Mouse (Mus musculus): ENCODE measurements around the gene Tut7.
"Not testable (repeated sequence)": the region's sequence is repeated elsewhere in the genome, so short reads cannot be mapped to it uniquely, and the experiment has no call there.

Gene Tut7

DNA sequence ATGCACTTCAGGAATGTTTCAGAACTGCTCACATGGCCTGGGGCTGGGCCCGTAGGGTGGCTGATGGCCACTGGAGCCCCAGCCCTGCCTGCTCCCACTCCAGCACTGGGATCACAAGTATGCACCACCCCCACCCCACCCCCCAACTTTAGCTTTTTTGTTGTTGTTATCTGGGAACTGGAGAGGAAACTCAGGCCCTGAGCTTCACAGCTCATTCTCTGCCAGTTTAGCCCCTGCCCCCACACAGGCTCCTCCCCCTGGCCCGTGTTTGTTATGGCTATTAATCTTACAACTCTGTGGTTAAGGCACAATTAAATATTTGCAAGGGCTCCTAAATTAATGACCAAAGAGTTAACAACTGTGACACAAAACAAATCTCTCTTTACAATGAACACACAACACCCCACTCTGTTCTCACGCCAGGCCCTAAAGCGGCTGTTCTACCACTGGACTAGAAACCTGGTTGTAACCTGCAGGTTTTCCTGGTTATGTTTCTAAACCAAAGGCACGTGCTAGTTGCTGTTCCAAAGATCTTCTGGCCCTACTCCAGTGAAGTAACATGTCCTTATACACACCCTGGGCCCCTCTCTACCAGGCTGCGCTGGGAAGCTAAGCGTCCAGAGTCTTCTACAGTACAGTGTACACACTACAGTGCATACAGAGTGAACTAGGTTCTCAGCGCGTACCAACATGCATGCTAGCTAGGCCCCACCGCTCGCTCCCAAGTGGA, 56.0 kb downstream of the Tut7 start:
- no peak for DNase-seq (ENCODE audit: low spot score)

DNA sequence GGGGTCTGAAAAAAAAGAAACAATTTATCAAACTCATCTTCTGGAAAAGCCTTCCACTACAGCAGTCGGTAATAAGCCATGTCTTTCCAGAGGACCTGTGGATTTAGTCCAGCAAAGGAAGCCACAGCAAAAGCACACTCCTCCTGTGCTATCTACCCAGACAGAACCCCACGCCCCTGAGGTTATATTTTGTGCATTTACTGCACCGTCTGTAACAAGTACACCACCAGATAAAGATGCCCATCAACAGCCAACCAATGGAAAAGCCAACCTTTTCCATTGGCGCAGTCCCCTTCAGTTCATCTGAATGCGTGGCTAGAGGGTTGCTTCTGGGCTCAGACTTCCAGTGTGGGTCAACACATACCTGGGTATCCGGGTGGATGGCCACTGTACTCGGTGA, 60.2 kb downstream of the Tut7 start:
- no peak for DNase-seq (ENCODE audit: low spot score)

GRCm38 (mm10) chr13:59756906-59757305, 66.0 kb downstream of the Tut7 start:
- DNase-seq (ENCODE audit: low spot score): no peak

DNA sequence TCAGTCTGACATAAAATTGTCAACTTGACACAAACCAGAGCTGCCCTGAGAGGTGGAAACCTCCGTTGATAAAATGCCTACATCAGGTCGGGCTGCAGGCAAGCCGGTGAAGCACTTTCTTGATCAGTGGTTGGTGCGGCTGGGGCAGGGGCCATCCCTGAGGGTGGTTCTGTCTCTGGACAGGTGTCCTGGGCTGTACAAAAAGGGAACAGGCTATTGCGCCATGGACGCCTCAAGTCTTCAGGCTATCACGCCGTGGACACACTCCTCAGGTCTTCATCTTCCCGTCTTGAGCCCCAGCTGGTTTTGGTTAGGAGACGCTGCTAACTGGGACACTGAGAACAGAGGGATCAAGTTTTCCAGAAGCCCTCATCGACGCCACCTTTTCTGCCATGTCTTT, 72.6 kb downstream of the Tut7 start:
- DNase-seq (ENCODE audit: low spot score): no peak

DNA sequence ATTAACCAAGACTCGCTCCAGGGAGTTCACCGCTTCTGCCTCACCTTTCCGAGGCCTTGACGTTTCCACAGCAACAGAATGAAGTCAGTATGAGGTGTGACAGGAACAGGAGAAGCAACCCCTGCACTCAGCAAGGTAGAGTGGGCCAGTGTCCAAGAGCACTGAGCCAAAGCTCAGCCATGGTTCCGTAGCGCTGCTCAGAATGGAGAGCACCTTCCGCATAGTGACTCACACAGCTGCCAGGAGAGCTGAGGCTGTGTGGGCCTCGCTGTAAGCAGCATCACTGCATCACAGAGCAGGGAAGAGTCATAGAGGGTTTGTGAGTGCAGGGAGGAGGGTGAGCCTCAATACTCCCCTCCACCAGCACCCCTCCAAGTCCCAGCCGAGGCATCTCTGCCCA, 76.2 kb downstream of the Tut7 start, which contains the start of gene 1700014D04Rik:
Gene 1700014D04Rik (minus strand): TSS at position 42 of the 400 bp plus-strand sequence.
- DNase-seq (ENCODE audit: low spot score): no peak

DNA sequence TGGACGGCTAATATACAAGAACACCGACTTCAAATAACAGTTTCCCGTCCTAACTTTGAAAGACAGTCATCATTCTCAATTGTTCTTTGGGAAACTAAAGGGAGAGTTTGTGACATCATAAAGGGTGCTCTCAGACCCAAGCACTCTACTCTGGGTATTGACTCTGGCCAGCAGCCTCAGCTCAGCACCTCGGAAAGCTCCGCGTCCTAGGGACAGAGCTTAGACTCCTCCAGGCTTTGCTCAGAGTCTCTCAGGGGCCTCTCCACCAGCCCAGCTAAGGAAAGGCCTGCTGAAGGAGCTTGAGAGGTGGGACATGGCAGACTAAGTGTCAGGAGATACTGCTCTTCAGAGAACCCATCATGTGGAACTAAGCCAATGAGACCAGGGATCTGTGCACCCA, 76.8 kb downstream of the Tut7 start:
- no peak for DNase-seq (ENCODE audit: low spot score)

GRCm38 (mm10) chr13:59745462-59745861, 77.5 kb downstream of the Tut7 start:
- DNase-seq (ENCODE audit: low spot score): no peak

- DNase-seq (ENCODE audit: low spot score): no peak
Observed at GRCm38 (mm10) chr13:59741697-59742096, 81.2 kb downstream of the Tut7 start.

DNA sequence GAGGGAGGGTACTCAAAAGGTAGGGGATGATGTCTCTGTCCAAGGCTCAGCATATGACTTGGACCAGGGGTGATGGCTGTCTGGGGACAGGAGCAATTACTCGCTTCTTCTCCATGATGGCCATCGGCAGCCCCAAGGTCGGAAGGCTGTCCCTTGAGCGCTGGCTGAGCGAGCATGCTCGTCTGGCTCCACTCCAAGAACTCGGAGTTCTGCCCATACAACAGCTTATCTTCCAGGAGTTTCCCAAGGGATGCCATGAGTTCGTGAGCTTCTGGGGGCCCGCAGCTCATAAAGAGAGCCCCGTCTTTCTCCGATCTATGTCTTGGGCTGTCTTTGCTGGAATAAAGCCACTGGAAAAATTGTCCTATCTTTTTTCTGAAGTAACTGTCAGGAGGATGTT, 81.9 kb downstream of the Tut7 start:
- no peak for DNase-seq (ENCODE audit: low spot score)

- no peak for DNase-seq (ENCODE audit: low spot score)
Observed at GRCm38 (mm10) chr13:59739397-59739796, 83.5 kb downstream of the Tut7 start.

- DNase-seq (ENCODE audit: low spot score): no peak
Observed at GRCm38 (mm10) chr13:59738455-59738854, 84.5 kb downstream of the Tut7 start.

DNA sequence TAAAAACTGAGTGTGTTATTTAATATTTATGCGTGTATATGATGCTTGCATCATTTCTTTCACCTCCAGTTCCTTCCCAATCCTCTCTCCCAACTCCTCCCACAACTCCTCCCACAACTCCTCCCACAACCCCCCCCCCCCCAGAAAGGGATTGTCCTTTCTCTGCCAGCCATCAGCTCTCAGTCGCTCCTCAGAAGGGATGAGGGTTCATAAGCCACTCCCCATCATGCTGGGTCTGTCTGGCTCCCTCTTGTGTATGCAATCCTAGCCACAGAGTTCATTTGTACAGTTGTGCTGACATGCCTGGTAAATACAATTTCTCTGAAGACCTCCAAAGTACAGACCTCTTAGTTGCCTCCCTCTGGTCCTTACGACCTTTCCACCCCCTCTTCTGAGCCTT, 87.8 kb downstream of the Tut7 start:
- DNase-seq (ENCODE audit: low spot score): no peak

- DNase-seq (ENCODE audit: low spot score): not testable (repeated sequence)
Observed at GRCm38 (mm10) chr13:59734347-59734746, 88.6 kb downstream of the Tut7 start.

- DNase-seq (ENCODE audit: low spot score): no peak
Observed at GRCm38 (mm10) chr13:59733936-59734335, 89.0 kb downstream of the Tut7 start.

- DNase-seq (ENCODE audit: low spot score): no peak
Observed at GRCm38 (mm10) chr13:59731652-59732051, 91.3 kb downstream of the Tut7 start, which contains the start of gene Spata31d1d. TSS of gene Spata31d1d (minus strand) at chr13:59731752.

DNA sequence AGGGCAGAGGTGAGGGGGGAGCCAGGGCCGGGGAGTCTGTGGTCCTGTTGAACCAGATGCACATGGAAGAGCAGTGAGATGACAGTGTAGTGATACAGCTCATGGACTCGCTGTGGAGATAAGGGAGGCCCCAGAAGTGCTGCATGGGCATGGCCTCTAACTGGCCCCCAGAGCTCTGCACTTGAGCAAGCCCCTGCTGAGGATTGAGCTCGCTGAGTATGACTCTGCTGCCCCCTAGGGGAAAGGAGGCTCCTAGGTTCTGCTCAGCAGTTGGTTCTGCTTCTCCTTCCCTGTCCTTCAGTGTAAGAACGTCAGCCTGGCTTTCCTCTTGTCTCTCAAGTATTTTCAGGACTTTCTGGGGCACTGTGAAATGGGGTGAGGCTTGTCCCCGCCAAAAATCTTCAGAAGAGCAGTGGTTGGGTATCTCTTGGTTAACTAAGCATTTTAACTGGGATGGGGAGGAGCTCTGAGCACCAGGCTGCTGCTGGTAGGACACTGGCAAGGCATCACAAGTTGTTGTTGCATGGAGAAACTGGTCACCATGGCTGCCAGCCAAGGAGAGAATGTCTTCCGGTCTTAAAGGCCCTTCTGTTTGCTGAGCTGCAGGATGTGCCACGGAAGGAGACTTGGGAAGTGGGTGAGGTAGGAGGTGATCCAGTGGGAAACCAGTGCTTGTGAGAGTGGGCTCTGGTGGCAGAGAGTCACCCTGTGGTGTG, 94.4 kb downstream of the Tut7 start:
- peak; percentile 77 for DNase-seq (ENCODE audit: low spot score)

GRCm38 (mm10) chr13:59726139-59726867, 96.6 kb downstream of the Tut7 start:
- DNase-seq (ENCODE audit: low spot score): no peak

- not testable (repeated sequence) for DNase-seq (ENCODE audit: low spot score)
Observed at GRCm38 (mm10) chr13:59722089-59722488, 100.9 kb downstream of the Tut7 start.
